Mouse (Mus musculus): ENCODE measurements around the gene Cd38.
"Not testable (repeated sequence)": the region's sequence is repeated elsewhere in the genome, so short reads cannot be mapped to it uniquely, and the experiment has no call there.

The Cd38 gene

DNA sequence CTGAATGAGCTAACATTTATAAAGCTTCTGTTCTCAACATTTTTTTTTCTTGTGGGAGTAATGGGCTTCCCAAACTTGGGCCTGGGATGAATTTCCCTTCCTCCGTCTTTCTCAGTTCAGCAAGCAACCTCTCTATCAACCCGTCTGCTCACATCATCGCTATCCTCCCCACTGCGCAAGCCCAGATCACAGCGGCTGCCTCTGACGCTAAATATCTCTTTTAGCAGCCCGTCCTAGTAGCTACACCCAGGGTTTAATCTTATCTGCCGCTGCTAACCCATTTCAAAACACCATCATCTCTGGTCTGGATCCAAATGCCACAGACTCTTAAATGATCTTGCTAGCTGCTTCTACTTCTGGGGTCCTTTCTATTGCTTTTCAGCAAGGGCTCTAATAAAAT is 8.7 kb upstream of the Cd38 start:
- no peak for DNase-seq (ENCODE audit: low spot score)

DNA sequence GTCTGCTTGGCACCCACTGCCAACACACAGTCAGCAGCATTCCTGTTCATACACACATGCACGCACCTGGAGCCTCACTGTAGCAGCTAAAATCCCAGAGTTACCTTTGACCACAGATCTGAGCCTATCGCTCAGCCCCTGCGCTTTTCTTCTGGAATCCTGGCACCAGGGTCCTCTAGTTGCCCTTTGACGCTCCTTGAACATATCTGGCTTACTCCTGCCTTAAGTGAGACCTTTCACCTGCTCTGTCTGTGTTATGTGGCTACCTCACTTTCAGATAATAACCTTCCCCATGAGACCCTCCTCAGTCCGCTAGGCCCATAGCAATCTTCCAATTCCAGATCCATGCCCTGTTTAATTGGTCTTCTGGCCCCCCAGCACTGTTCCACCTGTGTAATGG is 8.3 kb upstream of the Cd38 start:
- DNase-seq (ENCODE audit: low spot score), result no peak

DNA sequence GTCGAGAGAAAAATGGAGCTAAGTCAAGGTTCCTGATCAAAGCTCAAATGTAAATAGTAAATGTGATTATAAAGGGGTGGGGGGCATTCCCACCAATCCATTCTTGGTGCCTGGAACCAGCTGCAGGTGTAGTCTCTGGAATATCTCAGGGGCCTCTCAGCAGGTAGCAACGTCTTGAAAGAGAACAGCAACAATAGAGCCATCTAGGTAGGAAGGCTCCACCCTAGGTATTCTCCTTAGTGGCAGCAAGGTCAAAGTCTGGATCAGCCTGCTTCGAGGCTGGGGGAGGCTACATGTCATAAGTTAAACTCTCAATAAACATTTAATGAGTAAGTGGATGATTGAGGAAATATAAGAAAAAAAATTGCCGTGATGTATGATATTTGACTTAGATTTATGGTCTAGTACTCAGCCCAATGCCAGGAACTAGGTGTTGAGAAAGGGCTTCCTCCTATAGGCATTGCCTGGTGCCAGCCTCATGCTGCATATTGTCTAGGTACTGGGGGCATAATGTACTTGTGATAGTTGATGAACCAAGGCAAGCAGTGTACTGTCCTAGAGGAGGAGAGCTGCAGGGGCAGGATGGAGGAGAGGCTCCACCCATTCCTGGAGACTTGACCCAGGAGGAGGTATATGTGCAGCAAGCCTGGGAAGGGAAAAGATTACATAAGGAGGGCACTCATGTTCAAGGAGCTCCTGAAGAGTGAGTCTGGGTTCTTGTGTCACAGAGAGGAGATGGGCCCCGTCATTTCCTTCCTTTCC is 7.5 kb upstream of the Cd38 start:
- no peak for DNase-seq (ENCODE audit: low spot score)

DNA sequence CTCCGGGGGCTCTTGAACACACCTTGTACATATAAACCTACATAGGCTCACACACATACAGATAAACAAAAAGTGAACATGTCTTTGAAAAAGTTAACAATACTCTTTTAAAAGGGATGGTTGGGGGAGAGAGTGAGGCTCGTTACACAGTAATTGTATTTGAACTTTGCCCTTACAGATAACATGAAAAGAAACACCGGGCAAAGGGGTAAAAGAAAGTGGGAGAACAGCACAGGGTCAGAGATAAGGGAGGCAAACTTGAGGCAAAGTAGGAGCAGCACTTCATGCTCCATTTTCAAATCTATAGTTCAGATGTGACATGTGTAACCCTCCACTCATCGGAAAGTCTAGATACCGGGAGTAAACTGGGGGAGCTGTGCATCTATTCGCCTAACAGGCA is 4.7 kb upstream of the Cd38 start:
- peak; percentile 26 for DNase-seq (ENCODE audit: low spot score)

GRCm38 (mm10) chr5:43865316-43865715 is 3.0 kb upstream of the Cd38 start:
- no peak for DNase-seq (ENCODE audit: low spot score)

- DNase-seq (ENCODE audit: low spot score), result peak; percentile 36
Observed at GRCm38 (mm10) chr5:43868711-43869600, 603 bp downstream of the Cd38 start.

- DNase-seq (ENCODE audit: low spot score), result no peak
Observed at GRCm38 (mm10) chr5:43871845-43872244, 3.5 kb downstream of the Cd38 start.

DNA sequence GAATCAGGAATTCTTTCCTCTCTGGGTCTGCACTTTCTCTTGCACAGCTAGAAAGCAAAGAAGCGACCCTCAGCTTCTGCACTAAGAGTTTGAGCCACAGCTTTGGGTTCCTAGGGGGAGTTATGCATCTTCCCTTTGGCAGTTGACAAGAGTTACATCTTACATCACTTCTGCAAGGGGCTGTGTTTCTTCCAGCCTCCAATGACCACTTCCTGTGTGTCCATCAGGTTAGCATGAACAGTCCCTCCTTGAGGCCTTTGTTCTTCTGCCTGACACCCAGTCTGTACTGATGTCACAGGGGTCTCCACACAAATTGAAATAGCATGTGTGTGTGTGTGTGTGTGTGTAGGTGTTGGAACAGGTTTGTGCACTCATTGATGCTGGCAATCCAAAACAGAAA is 4.3 kb downstream of the Cd38 start:
- DNase-seq (ENCODE audit: low spot score), result no peak

DNA sequence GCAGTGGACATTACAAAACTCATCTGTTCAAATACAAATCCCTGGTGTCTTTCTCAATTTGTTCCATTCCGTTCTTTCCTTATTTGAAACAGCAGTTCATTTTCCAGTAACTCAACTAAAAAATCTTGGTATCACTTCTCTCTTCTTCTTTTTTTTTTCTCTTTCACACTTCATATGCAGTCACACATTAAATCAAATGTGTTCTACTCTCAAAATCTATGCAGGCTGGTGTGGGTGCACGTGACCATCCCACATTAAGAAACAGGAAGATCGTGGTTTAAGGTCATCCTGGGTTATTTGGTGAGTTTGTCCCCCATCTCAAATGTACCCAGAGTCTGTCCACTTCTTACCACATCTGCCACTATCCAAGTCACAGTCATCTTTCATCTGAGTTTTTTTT is 13.7 kb downstream of the Cd38 start:
- no peak for DNase-seq (ENCODE audit: low spot score)

DNA sequence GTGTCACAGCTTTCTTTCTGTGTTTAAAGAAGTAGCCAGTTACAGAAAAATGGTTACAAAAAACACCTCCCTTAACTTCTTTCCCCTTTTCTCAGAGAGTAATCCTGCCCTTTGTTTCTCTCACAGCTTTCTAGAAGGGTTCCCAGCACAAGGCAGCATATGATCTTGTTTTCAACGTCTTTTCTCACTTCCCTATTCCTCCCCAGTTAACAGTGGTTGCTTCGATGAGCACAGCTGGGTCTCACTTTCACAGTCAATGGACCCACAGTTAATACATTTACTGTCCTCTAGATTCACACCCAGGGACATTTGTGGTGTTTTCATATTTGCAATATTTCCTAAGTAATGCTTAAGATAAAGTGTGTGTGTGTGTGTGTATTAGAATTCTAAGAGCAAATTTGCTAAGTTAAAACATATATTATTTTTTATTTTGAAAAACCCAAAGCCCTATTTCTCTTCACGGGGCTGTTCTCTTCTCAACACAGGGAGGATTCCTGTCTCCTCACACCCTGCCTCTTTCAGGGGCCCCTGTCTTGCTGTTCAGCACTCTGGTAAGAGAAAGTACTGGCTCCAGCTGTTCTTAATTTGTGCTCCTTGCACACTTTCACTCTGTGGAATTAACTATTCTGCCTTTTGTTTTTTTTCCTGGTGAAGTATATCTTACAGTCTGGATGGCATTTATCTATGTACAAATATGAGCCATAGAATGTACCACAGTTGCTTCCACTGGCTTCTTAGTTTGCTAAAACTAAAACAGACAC is 16.9 kb downstream of the Cd38 start:
- no peak for DNase-seq (ENCODE audit: low spot score)

DNA sequence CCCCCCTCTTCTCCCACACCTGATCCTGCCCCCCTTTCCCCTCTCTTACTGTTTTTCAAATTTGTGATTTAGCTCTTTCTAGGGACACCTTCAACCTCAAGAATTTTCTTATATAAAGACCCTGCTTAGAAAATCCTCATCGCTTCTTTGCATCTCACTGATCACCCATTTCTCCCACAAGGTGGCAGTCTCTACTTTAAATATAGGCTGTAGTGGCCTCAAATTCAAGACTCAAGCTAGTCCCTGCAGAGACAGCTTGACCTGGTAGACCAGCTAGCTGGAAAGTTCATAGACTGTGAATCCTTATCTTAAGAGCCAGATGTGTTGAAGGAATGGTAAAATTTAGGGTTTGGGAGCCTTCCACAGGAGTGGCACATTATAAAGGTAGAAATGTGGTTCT is 24.0 kb downstream of the Cd38 start:
- peak; percentile 3 for DNase-seq (ENCODE audit: low spot score)

DNA sequence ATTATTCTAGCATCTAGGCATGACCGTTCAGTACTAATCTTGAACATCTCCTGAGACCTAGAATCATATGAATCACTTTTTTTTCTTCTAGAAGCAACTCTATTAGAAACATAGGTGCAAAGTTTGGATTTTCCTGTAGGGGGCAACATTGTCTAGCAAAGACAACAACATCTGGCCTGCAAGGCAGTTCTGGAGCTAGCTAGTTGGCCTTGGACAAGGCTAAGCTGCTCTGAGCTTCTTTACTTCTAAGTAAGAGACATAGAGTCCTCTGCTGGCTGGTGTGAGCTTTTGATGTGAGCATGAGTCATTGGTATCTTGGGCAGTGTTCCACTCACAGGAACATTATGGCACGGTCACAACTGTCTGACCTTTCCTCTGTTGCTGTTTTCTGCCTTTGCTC is 25.8 kb downstream of the Cd38 start:
- DNase-seq (ENCODE audit: low spot score), result peak; percentile 9

GRCm38 (mm10) chr5:43895931-43896330 is 27.6 kb downstream of the Cd38 start:
- DNase-seq (ENCODE audit: low spot score), result no peak

DNA sequence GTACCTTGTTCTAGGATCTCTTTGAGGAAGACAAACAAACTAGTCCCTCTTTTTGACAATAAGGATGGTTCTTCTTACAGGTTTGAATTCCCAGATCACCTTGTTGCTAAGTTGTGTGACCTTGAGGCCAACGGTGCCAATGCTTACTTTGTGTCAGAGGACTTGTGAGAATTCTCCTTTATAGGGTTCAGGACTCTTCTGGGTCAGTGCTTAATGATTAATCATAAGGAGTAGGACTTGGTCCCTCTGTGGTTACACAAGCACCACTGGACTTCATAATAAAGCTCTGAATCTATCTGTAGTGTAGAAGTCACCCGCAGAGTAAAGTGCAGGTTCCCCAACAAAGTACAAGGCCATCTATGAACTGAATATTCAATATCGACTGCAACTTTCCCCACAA is 36.3 kb downstream of the Cd38 start:
- no peak for DNase-seq (ENCODE audit: low spot score)

DNA sequence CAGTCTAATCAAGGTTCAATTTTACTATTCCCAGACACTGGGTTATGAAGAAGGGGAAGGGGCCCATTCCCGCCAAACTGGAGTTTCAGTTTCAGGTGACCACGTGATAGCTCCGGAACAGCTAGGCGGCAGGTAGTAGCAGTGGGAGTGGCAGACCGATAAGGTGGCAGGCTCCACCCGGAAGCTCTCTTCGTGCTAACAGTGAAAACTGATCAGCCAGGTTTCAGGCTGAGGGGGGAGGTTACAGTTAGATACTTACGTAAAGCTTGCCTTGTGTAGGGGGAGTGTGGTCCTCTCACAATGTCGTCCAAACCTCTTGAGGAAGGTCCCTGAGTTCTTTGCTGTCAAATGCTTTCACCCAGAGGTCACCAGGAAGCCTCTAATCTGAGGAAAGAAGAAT is 40.9 kb downstream of the Cd38 start:
- DNase-seq (ENCODE audit: low spot score), result no peak

DNA sequence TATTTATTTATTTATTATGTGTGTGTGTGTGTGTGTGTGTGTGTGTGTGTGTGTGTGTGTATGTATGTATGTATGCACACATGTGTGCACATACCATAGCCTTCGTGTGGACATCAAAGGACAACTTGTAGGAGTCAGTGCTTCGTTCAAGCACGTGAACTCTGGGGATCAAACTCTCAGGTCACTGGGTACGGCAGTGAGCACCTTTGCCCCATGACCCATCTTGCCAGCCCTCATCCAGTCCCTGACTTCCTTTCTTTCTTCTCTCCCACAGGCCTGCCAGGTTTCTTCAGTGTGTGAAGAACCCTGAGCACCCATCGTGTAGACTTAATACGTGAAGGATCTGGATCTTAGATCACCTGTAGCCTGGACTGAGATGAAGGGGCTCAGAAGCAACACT is 41.7 kb downstream of the Cd38 start:
- no peak for DNase-seq (ENCODE audit: low spot score)

DNA sequence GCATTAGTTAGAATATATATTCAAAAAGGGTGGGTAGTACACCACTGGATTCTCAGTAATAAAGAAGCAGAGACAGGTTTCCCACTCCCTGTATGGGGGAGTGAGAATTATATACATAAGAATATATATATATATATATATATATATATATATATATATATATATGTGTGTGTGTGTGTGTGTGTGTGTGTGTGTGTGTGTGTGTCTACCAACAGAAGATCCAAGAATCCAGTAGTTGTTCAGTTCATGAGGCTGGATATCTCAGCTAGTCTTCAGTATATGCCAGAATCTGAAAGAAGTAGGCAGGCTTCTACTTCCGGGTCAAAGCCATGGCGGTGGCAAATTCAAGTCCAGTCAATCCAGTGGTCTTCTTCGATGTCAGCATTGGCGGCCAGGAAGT is 44.5 kb downstream of the Cd38 start, which contains the start of gene Gm7879:
Gene Gm7879 (plus strand): TSS at position 301 of the 400 bp plus-strand sequence.
- not testable (repeated sequence) for DNase-seq (ENCODE audit: low spot score)

GRCm38 (mm10) chr5:43915261-43915886 is 47.0 kb downstream of the Cd38 start:
- no peak for DNase-seq (ENCODE audit: low spot score)

DNA sequence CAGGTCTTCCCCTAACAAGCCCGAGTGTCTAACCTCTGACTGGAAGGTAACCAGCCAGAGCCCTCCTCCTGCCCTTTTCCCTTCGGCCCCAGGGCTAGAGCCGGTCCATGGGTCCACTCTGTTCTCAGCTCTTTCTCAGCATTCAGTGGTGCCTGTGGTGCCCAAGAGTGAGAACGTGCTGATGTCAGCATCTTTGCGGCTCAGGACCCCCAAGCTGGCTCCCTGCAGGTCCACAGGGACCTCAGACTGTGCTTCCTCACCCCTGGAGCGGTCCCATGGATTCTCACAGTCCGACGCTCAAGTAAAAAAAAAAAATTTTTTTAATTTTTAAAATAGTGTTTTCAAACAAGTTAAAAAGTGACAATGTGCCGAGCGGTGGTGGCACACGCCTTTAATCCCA is 53.5 kb downstream of the Cd38 start:
- DNase-seq (ENCODE audit: low spot score), result no peak

DNA sequence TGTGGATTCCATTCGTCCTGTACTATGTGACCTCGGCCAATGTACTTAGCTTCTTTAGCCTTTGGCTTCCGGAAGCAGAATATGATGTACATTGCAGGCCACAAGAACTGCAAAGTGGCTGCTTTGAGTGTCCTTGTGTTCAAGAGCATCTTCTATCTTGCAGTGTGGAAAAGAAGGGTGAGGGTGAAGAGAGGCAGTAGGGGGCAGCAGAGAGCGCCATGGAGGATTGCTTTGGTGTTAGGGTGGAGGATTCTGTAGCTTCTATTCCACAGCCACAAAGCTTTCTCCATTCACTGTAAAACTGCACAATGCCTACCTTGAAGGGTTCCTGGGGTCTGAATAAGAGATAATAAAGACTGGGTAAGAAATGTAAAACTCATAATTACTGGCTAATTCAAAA is 55.6 kb downstream of the Cd38 start:
- DNase-seq (ENCODE audit: low spot score), result peak; percentile 22

DNA sequence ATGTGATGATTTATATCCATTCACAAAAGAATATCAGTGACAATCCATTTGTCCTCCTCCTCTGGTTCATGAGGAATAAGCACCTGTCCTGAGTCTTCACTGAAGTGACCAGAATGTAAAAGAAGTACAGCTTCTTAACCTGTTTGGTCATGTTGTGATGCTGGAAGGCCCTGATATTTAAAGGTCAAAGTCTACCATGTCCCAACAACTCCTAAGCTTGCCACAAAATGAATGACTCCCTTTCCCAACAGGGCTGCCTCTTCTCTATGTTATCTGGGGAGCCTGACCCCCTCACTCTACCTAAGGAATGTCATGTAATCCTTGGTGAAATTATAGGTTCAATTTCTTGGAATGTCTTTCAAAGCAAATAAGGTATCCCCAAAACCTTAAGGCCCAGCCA is 59.4 kb downstream of the Cd38 start:
- no peak for DNase-seq (ENCODE audit: low spot score)

DNA sequence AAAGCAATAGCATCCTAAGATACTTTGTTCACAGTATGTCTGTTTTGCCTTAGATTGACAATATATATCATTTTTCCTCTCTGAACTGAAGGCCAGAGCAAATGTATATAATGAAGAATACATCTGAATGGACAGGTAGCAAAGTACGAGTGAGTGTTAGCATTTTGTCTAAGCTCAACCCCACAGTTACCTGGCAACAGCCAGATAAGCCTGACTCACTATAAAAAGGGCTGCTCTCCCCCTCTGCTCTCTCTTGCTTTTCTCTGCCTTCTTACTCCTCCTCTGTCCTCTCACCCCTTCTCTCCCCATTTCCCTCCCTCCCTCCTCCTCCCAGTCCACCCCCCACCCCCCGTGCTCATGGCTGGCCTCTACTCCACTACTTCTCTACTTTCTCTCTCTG is 64.9 kb downstream of the Cd38 start:
- no peak for DNase-seq (ENCODE audit: low spot score)

Data from yolk sac, embryonic 10.5 days (tissue).